Mouse (Mus musculus): Measurements from ENCODE around the gene Ctdsp1.

- TF ChIP-seq CTCF (IDR thresholded peaks at IDR 0.05; ENCODE audit: low read depth, low read length) (no peak), TAL1 (conservative IDR thresholded peaks at IDR 0.05; ENCODE audit: low read depth, low read length) (no peak), GATA2 (IDR thresholded peaks at IDR 0.05; ENCODE audit: borderline replicate concordance, low read depth, low read length) (no peak), POLR2AphosphoS5 (IDR thresholded peaks at IDR 0.05; ENCODE audit: insufficient replicate concordance, low read depth, low read length) (no peak), GATA1 (IDR thresholded peaks at IDR 0.05; ENCODE audit: borderline replicate concordance, low read length) (no peak)
These were observed 33.8 kb upstream of the Ctdsp1 start for GRCm38 (mm10) chr1:74357531-74357930.
